Mouse (Mus musculus) spleen, adult 10 weeks (tissue): ENCODE measurements around the gene Vmn1r51. TPM values are rescaled to one million over a fixed set of nuclear protein-coding genes. Genes with fewer than 3 reads are reported as not detected.

Source experiments
- polyA plus RNA-seq: library from polyadenylated mRNA; stranded (reverse); fragments of 350-450 nt; fragmentation: Illumina TruSeq; extraction: RNeasy Lipid Tissue Mini Kit (QIAGEN cat#74804); gene quantifications from one replicate; pipeline ENCODE4 v1.2.3, GENCODE M21; 2015; ENCODE audit warnings: low replicate concordance; ENCODE audit not compliant: insufficient read depth

Gene Vmn1r51
- not detected for polyA plus RNA-seq

DNA sequence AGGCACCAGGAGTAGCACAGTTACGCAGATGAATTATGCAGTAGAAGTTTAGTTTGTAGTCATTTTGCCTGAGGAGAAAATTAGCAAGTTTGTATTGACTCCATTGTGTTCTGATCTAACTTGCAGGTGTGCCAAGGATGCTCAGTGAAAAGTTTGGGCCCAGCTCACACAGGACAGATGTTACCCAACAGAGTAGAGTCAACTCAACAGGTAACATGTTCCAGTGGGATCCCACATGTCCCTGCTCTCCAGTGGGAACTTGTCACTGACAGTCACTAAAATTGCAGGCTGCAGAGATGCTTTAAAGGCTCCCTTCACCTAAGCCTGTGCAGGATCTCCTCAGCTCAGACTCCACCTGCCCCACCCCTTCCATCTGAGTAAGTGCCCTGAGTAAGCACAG, at the start of gene Vmn1r51:
TSS of gene Vmn1r51 (plus strand) at position 301 of the 400 bp plus-strand sequence.

DNA sequence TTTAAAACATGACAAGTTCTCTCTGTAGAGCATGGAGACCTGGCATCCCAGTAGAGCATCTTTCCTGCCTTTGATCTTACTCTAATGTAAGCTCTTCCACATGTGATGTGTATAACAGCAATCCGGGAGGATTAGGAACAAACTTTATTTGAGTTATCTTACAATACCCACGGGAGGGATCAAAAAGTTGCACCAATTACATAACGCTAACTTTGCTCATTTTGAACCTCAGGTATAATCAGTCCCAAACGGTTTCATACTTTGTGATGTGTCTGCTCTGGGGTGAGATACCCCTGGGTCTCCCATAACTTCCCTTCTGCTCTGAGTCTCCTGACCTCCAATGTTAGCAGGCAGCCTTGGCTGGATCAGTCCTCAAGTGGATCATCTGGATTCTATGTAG, 44.0 kb upstream of the Vmn1r51 start, which contains the start of gene Vmn1r49:
TSS of gene Vmn1r49 (minus strand) at position 101 of the 400 bp plus-strand sequence.

DNA sequence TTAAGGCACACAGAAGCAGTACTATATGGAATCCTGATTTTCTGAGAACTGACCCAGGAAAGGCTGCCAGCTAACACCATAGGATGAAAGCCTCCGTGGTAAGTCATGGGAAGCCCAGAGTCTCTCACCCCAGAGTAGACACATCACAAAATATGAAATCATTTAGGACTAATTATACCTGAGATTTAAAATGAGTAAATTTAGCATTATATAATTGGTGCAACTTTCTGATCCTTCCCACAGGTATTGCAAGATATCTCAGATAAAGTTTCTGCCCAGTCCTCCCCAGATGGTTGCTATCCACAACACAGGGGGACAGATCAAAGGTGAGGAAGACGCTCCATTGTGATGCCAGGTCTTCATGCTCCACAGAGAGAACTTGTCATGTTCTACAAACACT, 21.3 kb upstream of the Vmn1r51 start, which contains the start of gene Vmn1r50:
TSS of gene Vmn1r50 (plus strand) at position 301 of the 400 bp plus-strand sequence.

DNA sequence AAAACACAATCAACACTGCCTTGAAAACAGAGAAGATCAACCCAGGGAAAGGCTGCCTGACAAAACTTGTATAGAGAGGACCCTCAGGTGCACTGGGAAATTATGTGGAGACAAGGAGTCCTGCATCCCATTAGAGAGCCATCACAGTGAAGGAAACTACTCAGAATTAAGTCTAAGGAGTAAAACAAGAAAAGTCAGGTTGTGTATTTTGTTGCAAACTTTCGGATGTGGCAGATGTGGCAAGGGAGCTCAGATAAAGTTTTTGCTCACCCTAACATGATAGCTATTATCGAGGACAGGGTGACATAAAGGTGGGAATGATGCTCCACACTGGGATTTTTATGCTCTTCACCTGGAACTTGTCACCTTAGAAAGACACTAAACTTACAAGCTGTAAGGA, 52.1 kb downstream of the Vmn1r51 start, which contains the start of gene Vmn1r52:
TSS of gene Vmn1r52 (plus strand) at position 301 of the 400 bp plus-strand sequence.

Other genes with a start within 250 kb of the Vmn1r51 start
- gene Vmn1r42, start 246.2 kb upstream of the Vmn1r51 start, polyA plus RNA-seq = not detected
- not detected for gene Vmn1r43, start 246.2 kb upstream of the Vmn1r51 start, polyA plus RNA-seq
- not detected for gene Vmn1r44, start 238.9 kb upstream of the Vmn1r51 start, polyA plus RNA-seq
- gene Vmn1r45, start 182.0 kb upstream of the Vmn1r51 start, polyA plus RNA-seq = not detected
- gene Vmn1r46, start 153.3 kb upstream of the Vmn1r51 start, polyA plus RNA-seq = not detected
- gene Vmn1r47, start 106.4 kb upstream of the Vmn1r51 start, polyA plus RNA-seq = not detected
- not detected for gene Vmn1r48, start 85.8 kb upstream of the Vmn1r51 start, polyA plus RNA-seq
- not detected for gene Vmn1r49, start 44.1 kb upstream of the Vmn1r51 start, polyA plus RNA-seq
- not detected for gene Vmn1r50, start 21.2 kb upstream of the Vmn1r51 start, polyA plus RNA-seq
- not detected for gene Vmn1r52, start 52.2 kb downstream of the Vmn1r51 start, polyA plus RNA-seq
- gene V1ra8, start 80.2 kb downstream of the Vmn1r51 start, polyA plus RNA-seq = not detected
- gene Vmn1r53, start 101.8 kb downstream of the Vmn1r51 start, polyA plus RNA-seq = not detected
- not detected for gene Vmn1r54, start 123.7 kb downstream of the Vmn1r51 start, polyA plus RNA-seq
- not detected for gene BC048671, start 178.6 kb downstream of the Vmn1r51 start, polyA plus RNA-seq
- gene Chst13, start 202.6 kb downstream of the Vmn1r51 start, polyA plus RNA-seq = not detected
- gene Uroc1, start 210.7 kb downstream of the Vmn1r51 start, polyA plus RNA-seq = not detected
- 12.3 TPM for gene Zxdc, start 246.9 kb downstream of the Vmn1r51 start, polyA plus RNA-seq